Mouse (Mus musculus) liver, postnatal 0 days (tissue): ENCODE results near the gene Mrpl39. TPM values are rescaled to one million over a fixed set of nuclear protein-coding genes. Genes with fewer than 3 reads are reported as not detected.

ENCODE experiments used
- ATAC-seq: fragments of 200-750 bp; cut with Nextera tagmentation; 2 replicates; pipeline ENCODE4 v1.8.0; 2017; ENCODE audit warnings: mild to moderate bottlenecking, moderate library complexity
- DNase-seq: peaks from one replicate; pipeline ENCODE4 v3.0.0-alpha.2; 2016
- H3K27ac ChIP-seq: fragments of 300-500 bp; sonication (generic); 2 replicates; pipeline ENCODE4 v1.5.1; 2014; ENCODE audit warnings: antibody characterized with exemption, moderate library complexity, mild to moderate bottlenecking, low read depth
- H3K27me3 ChIP-seq: fragments of 300-500 bp; sonication (generic); 2 replicates; pipeline ENCODE4 v1.6.1; 2014; ENCODE audit warnings: low read length, control low read depth, mixed read lengths; ENCODE audit not compliant: insufficient read depth
- H3K36me3 ChIP-seq: fragments of 300-500 bp; sonication (generic); replicated peaks from 2 replicates; pipeline ENCODE4 v1.6.1; 2014; ENCODE audit warnings: mild to moderate bottlenecking, control low read depth, low read length, moderate library complexity, mixed read lengths; ENCODE audit not compliant: insufficient read depth
- H3K4me1 ChIP-seq: fragments of 300-500 bp; sonication (generic); 2 replicates; pipeline ENCODE4 v1.6.1; 2014; ENCODE audit warnings: antibody characterized with exemption, mild to moderate bottlenecking, control low read depth; ENCODE audit not compliant: insufficient read depth
- H3K4me2 ChIP-seq: fragments of 300-500 bp; sonication (generic); 2 replicates; pipeline ENCODE4 v1.6.1; 2014; ENCODE audit warnings: low read depth, mild to moderate bottlenecking, low read length, moderate library complexity, mixed read lengths
- H3K4me3 ChIP-seq: fragments of 300-500 bp; sonication (generic); 2 replicates; pipeline ENCODE4 v1.5.1; 2014; ENCODE audit warnings: low read depth, low read length
- H3K9ac ChIP-seq: fragments of 300-500 bp; sonication (generic); replicated peaks from 2 replicates; pipeline ENCODE4 v1.6.1; 2014; ENCODE audit warnings: mild to moderate bottlenecking, moderate library complexity
- H3K9me3 ChIP-seq: fragments of 300-500 bp; sonication (generic); 2 replicates; pipeline ENCODE4 v1.6.1; 2016; ENCODE audit warnings: mild to moderate bottlenecking, control low read depth, low read length, mixed read lengths
- CTCF ChIP-seq: sonication (generic); IDR thresholded peaks from 2 replicates; pipeline ENCODE4 v1.5.1; 2016; ENCODE audit warnings: antibody characterized with exemption, low read depth
- EP300 ChIP-seq: IDR thresholded peaks from 2 replicates; pipeline ENCODE4 v1.6.1; 2016; ENCODE audit warnings: antibody characterized with exemption, low read depth, mild to moderate bottlenecking
- WGBS: fragments of 180-500 bp; shearing (Covaris S2); extraction: QIAGEN DNeasy Blood & Tissue Kit; methylation state at CpG from one replicate; pipeline ENCODE4 v1.1.7; 2014; ENCODE audit not compliant: insufficient replicate concordance; 5-methylcytosine and 5-hydroxymethylcytosine counted together
- microRNA counts: library from miRNA; unstranded; fragments of <30 nt; microRNA quantifications from one replicate; lab custom pipeline; 2015
- microRNA-seq: library from miRNA; unstranded; fragments of <30 nt; microRNA quantifications from one replicate; pipeline ENCODE4, GENCODE M21; 2016
- polyA plus RNA-seq: library from polyadenylated mRNA; unstranded; fragments of >200 nt; fragmentation: Nextera tagmentation; extraction: Ambion mirVana; gene quantifications from 2 replicates; pipeline ENCODE4 v1.2.1, GENCODE M21; 2015

The Mrpl39 gene
- polyA plus RNA-seq, 1 experiment from 2014 or later = 17.6 TPM

DNA sequence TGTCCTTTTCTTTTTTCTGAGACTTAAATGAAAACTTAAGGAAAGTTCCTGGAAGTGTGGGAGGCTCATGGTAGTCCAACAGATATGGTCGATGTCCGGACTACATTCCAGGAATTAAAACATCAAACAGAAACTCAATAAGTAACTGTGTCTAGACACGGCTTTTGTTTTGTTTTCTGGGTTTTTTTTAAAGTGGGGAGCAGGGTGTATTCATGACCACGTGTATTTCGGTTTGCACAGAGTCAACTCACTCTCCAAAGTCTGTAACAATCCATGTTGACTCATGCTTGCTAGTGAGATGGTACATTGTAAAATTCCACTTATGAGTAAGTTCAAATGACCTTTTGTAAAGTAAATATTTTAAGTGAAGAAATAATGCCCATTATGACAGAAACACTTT, 54.8 kb downstream of the Mrpl39 start:
- no peak overlapping the region for H3K27ac ChIP-seq
- no peak for TF ChIP-seq EP300
- TF ChIP-seq CTCF = no peak
- no peak overlapping the region for H3K4me2 ChIP-seq
- H3K9me3 ChIP-seq = no peaks in the 10 kb centered on the region
- no peak for DNase-seq
- no peaks in the 10 kb centered on the region for H3K4me1 ChIP-seq
- no peak overlapping the region for H3K9ac ChIP-seq
- no peak overlapping the region for H3K4me3 ChIP-seq
- H3K27me3 ChIP-seq = no peaks in the 10 kb centered on the region
- 71% methylated on average over 5 of the region's 5 CpGs for WGBS
- ATAC-seq = no peak
- H3K36me3 ChIP-seq = no peaks in the 10 kb centered on the region

DNA sequence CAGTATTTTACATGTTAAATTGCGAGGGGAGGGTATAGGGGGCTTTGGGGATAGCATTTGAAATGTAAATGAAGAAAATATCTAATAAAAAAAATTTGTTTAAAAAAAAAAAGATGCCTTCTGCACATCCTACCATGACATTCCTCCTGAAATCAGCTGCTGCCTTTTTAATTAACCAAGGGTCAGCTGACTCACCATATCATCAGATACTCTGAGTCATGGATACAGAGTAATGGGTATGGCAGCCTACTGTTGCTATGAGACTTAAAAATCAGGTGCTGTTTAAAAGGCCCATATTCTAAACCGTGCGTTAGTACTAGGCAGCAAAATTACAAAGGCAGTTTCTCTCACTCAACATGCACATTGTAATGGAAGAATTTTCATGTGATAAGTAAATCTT, 58.2 kb downstream of the Mrpl39 start:
- H3K27ac ChIP-seq = no peak overlapping the region
- H3K4me2 ChIP-seq = no peak overlapping the region
- WGBS = 76% methylated on average over 3 of the region's 3 CpGs
- DNase-seq (no peak), ATAC-seq (no peak)
- no peaks in the 10 kb centered on the region for H3K27me3 ChIP-seq
- no peak overlapping the region for H3K4me3 ChIP-seq
- TF ChIP-seq CTCF (no peak), EP300 (no peak)
- H3K36me3 ChIP-seq = no peaks in the 10 kb centered on the region
- no peaks in the 10 kb centered on the region for H3K9me3 ChIP-seq
- no peak overlapping the region for H3K9ac ChIP-seq
- no peaks in the 10 kb centered on the region for H3K4me1 ChIP-seq

MicroRNAs encoded within 50 kb of the gene (microRNA counts, 519-probe panel; counts per million panel counts)
- 7,061 counts per million, percentile 83 among the panel's probes with 10 or more counts for microRNA mmu-miR-155 (lab: Ali Mortazavi, UCI)

Small RNA genes lying within 50 kb of the gene (microRNA-seq; reads per million reads assigned to microRNA genes)
- gene Mir155 = 201 reads per million, percentile 50 among the genes with 10 or more reads in this experiment

Other genes starting within 250 kb of the Mrpl39 start
- gene A730009L09Rik, start 220.6 kb downstream of the Mrpl39 start, polyA plus RNA-seq = not detected in 2 replicates
- gene Jam2, start 38.4 kb upstream of the Mrpl39 start, polyA plus RNA-seq = 2.9 and 3.2 TPM in 2 replicates
- gene Gabpa, start 99.2 kb upstream of the Mrpl39 start, polyA plus RNA-seq = 7.9 and 9.2 TPM in 2 replicates
- gene Atp5j, start 99.9 kb upstream of the Mrpl39 start, polyA plus RNA-seq = 805 and 808 TPM in 2 replicates